Mouse (Mus musculus): ENCODE results near the gene Ppm1h. TPM values are rescaled to one million over a fixed set of nuclear protein-coding genes. Genes with fewer than 3 reads are reported as not detected.

The Ppm1h gene
- polyA plus RNA-seq, 1 experiment = 13.4 TPM

DNA sequence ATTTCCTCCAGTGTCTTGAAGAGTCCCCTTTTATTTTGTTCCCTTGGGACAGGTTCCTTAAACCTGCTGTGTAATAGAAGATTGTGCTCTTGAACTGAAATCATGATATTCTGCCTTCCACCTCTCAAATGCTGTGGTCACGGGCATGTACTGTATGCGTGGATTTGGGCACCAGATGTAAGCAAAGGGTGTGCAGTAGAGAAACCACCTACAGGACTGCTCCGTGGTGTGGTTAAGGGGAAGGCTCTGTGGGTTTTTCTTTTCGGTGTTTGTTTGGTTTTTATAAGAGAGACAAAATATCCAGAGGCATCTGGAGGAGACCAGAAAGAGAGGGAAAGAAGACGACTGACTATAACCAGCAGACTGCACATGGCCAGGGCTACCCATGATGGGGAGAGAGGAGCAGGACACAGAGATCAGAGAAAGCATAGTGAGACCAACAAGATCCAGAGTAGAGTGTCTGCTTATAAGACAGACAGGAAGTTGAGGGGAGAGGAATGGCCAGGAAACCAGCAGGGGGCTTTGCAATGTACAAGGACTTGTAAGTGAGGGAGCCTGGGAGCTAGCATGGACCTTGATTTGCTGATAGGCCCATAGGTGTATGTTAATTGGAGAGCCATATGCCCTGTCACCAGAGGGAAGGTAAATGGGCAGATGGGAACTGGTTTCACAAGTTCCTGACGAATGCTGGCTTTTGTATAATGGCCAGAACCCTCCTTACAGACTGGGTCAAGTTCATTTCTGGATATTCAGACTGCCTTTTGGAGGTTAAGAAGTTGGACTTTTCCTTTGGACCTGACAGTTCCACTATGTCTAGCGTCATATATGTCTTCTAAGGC lies 82.1 kb downstream of the Ppm1h start:
- no peak for TF ChIP-seq POLR2A (IDR thresholded peaks at IDR 0.05; ENCODE audit: borderline replicate concordance, extremely low read depth, insufficient read depth, insufficient read length, poor library complexity, severe bottlenecking)
- no peak for DNase-seq (ENCODE audit: low read depth)

- TF ChIP-seq POLR2A (IDR thresholded peaks at IDR 0.05; ENCODE audit: borderline replicate concordance, extremely low read depth, insufficient read depth, insufficient read length, poor library complexity, severe bottlenecking) (no peak), CTCF (IDR thresholded peaks at IDR 0.05; ENCODE audit: borderline replicate concordance, extremely low read depth, insufficient read depth, insufficient read length) (no peak)
- no peak for DNase-seq (ENCODE audit: low read depth)
Measured at GRCm38 (mm10) chr10:122762772-122763511, 84.4 kb downstream of the Ppm1h start.

GRCm38 (mm10) chr10:122763596-122763995 lies 85.0 kb downstream of the Ppm1h start:
- no peak for TF ChIP-seq CTCF (IDR thresholded peaks at IDR 0.05; ENCODE audit: borderline replicate concordance, extremely low read depth, insufficient read depth, insufficient read length)
- no peak for TF ChIP-seq POLR2A (IDR thresholded peaks at IDR 0.05; ENCODE audit: borderline replicate concordance, extremely low read depth, insufficient read depth, insufficient read length, poor library complexity, severe bottlenecking)
- DNase-seq (ENCODE audit: low read depth) = no peak

GRCm38 (mm10) chr10:122764653-122765052 lies 86.1 kb downstream of the Ppm1h start:
- no peak for DNase-seq (ENCODE audit: low read depth)
- TF ChIP-seq POLR2A (IDR thresholded peaks at IDR 0.05; ENCODE audit: borderline replicate concordance, extremely low read depth, insufficient read depth, insufficient read length, poor library complexity, severe bottlenecking) (no peak), CTCF (IDR thresholded peaks at IDR 0.05; ENCODE audit: borderline replicate concordance, extremely low read depth, insufficient read depth, insufficient read length) (no peak)

DNA sequence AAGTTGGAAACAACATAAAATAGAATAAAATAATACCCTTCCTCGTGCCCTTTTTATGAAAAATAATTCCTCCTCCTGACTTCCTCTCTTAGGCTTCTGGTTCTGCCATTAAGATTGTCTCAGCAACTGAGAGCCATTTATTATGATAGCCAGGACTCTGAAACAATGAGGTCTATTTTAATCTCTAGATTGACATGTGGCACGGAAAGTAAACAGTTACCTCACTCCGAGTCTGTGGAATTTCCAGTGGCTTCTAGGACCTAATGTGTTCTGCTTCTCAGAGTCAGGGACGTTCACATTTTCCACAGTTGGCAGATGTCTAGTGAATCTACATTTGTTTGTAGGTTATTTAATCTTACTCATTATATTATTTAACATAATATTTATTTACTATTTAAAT lies 87.0 kb downstream of the Ppm1h start:
- no peak for TF ChIP-seq CTCF (IDR thresholded peaks at IDR 0.05; ENCODE audit: borderline replicate concordance, extremely low read depth, insufficient read depth, insufficient read length)
- TF ChIP-seq POLR2A (IDR thresholded peaks at IDR 0.05; ENCODE audit: borderline replicate concordance, extremely low read depth, insufficient read depth, insufficient read length, poor library complexity, severe bottlenecking) = no peak
- no peak for DNase-seq (ENCODE audit: low read depth)

- TF ChIP-seq CTCF (IDR thresholded peaks at IDR 0.05; ENCODE audit: borderline replicate concordance, extremely low read depth, insufficient read depth, insufficient read length) (no peak), POLR2A (IDR thresholded peaks at IDR 0.05; ENCODE audit: borderline replicate concordance, extremely low read depth, insufficient read depth, insufficient read length, poor library complexity, severe bottlenecking) (no peak)
Measured at GRCm38 (mm10) chr10:122765992-122766391, 87.4 kb downstream of the Ppm1h start.

DNA sequence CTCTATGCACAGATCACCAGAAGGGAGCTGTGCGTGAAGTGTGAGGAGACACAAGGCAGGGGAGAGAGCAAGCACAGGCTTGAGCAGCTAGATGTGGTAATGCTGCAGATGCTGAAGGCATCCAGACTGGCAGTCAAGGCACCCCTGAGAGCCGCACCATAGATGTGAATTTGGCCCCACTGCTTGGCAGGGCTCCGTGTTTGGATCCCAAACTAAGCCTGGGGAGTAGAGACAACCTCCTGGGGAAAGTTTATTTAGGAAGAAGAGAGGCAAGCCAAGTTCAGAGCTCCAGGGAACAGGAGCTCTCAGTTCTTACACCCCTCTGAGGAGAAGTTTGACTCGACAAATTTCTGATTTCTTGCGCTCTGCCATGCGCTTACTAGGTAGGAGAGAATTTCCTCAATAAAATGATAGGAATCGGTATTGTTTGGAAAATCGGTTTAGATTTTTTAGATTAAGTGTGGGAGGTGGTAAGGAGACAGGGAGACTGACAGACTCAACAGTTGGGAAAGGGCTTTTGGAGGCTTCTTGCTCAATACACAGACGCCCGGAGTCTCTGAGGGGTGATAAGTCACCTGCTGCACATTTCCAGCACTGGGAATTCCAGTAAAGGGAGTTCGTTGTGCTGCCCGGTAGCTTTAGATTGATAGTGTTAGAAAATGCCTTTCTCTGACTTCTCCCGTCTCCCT lies 89.8 kb downstream of the Ppm1h start:
- TF ChIP-seq POLR2A (IDR thresholded peaks at IDR 0.05; ENCODE audit: borderline replicate concordance, extremely low read depth, insufficient read depth, insufficient read length, poor library complexity, severe bottlenecking) = no peak
- no peak for TF ChIP-seq CTCF (IDR thresholded peaks at IDR 0.05; ENCODE audit: borderline replicate concordance, extremely low read depth, insufficient read depth, insufficient read length)
- DNase-seq (ENCODE audit: low read depth) = no peak

More at GRCm38 (mm10) chr10:122765992-122766391, 87.4 kb downstream of the Ppm1h start:
- no peak for DNase-seq (ENCODE audit: low read depth)

DNA sequence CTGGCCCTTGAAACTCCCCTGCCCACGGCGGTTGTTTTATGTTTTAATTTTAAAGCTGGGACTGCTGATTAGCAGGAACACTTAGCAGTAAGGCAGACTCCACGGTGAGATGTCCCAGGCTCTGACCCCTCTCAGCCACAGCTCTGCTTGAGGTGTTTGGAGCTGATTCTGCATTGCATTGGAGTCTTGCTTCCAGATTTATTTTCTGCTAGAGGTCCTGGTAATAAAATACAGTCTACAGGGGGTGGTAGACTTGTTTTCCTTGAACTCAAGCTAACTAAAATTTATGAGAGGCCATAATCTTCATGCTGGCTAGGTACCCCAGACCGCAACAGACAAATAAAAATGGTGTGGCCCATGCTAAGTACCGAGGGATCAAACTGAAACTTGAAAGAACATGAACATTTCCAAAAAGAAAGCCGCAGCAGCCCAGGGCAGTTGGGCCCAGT lies 90.4 kb downstream of the Ppm1h start:
- no peak for DNase-seq (ENCODE audit: low read depth)
- no peak for TF ChIP-seq CTCF (IDR thresholded peaks at IDR 0.05; ENCODE audit: borderline replicate concordance, extremely low read depth, insufficient read depth, insufficient read length)
- no peak for TF ChIP-seq POLR2A (IDR thresholded peaks at IDR 0.05; ENCODE audit: borderline replicate concordance, extremely low read depth, insufficient read depth, insufficient read length, poor library complexity, severe bottlenecking)

GRCm38 (mm10) chr10:122770337-122770736 lies 91.8 kb downstream of the Ppm1h start:
- TF ChIP-seq POLR2A (IDR thresholded peaks at IDR 0.05; ENCODE audit: borderline replicate concordance, extremely low read depth, insufficient read depth, insufficient read length, poor library complexity, severe bottlenecking) = no peak
- TF ChIP-seq CTCF (IDR thresholded peaks at IDR 0.05; ENCODE audit: borderline replicate concordance, extremely low read depth, insufficient read depth, insufficient read length) = no peak
- peak; percentile 30 for DNase-seq (ENCODE audit: low read depth)

DNA sequence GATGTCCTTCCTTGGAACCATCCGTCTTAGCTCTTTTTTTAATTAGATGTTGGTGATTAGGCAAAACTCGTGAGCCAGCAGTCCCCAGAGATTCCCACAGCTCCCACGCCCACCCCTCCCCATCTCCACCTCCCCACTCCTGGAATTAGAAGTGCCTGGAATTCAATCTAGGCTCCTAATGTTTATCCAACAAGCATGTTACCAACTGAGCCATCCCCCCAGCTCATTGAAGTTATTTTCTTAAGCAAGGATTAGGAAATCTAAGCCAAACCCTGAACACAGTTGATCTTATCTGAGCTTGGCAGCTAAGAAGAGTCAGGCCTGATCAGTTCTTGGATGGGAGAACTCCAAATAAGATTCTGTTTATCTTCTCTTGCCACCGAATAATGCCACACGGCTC lies 92.4 kb downstream of the Ppm1h start:
- DNase-seq (ENCODE audit: low read depth) = no peak
- TF ChIP-seq POLR2A (IDR thresholded peaks at IDR 0.05; ENCODE audit: borderline replicate concordance, extremely low read depth, insufficient read depth, insufficient read length, poor library complexity, severe bottlenecking) = no peak
- no peak for TF ChIP-seq CTCF (IDR thresholded peaks at IDR 0.05; ENCODE audit: borderline replicate concordance, extremely low read depth, insufficient read depth, insufficient read length)

DNA sequence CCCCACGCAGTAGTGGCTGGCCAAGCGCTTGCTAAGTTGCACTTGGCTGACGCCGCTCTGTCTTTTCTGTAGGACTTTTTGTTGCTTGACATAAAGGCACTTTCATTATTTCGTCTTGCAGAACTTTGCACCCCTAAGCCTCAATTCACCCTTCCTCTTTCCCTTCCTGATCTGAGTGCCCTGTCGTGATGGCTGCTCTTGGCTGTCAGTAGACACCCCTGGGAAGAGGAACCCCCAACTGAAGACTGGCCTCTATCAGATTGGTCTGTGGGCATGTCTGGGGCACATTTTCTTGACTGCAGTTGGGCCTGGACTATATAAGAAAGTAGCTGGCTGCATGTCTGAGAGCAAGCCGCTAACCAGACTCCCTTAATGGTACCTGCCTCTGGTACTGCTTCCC lies 95.6 kb downstream of the Ppm1h start:
- no peak for TF ChIP-seq CTCF (IDR thresholded peaks at IDR 0.05; ENCODE audit: borderline replicate concordance, extremely low read depth, insufficient read depth, insufficient read length)
- TF ChIP-seq POLR2A (IDR thresholded peaks at IDR 0.05; ENCODE audit: borderline replicate concordance, extremely low read depth, insufficient read depth, insufficient read length, poor library complexity, severe bottlenecking) = no peak
- no peak for DNase-seq (ENCODE audit: low read depth)

Measured in brain, embryonic 14.5 days (tissue).